Mouse (Mus musculus) brain, embryonic 18.5 days (tissue): ENCODE results near the gene Capza2.
A peak's percentile ranks its signal among the peaks of the same experiment; 100 is the strongest.
"Not testable (repeated sequence)": the region's sequence is repeated elsewhere in the genome, so short reads cannot be mapped to it uniquely, and the experiment has no call there.

ENCODE experiments used
- DNase-seq: peaks from one replicate; pipeline ENCODE4 v3.0.0-alpha.2; 2012; ENCODE audit warnings: low read depth, low spot score

The Capza2 gene

DNA sequence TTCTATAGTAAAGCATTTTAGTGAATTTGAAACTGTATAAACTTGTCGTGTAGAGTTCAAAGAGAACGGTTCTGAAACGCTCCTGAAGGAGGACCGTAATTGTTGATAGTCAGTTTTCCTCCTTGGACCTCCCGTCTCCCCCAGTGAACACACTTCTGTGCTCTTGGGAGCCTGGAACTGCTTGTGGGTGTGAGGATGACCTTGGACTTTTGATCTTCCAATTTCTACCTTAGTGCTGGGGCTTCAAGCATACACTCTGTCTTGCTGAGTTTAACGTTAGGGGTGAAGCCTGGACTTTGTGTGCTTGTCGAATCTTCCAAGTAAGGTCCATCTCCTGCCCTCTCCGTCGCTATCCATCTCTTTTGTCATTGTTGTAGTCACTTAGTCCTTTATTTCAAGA is 4.0 kb downstream of the Capza2 start:
- DNase-seq, result no peak

- DNase-seq, result no peak
These were observed 6.7 kb downstream of the Capza2 start for GRCm38 (mm10) chr6:17642739-17643138.

DNA sequence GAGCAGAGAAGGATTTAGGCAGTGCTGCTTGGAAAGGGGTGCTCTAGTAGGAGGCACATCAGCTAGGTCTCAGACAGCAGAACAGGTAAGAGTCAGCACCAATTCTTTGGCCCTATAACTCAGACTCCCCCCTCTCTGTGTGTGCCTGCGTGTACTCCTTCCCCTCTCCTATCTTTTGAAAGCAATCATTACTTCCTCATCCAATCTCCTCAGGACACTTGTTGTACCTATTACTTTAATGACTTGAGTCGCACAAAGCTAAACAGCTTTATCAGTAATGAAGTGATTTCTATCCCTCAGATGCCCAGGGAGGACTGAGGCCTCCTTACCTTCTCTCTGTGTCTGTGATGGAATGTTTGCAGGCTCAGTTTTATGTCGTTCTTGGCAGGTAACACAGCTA is 10.1 kb downstream of the Capza2 start:
- DNase-seq, result no peak

DNA sequence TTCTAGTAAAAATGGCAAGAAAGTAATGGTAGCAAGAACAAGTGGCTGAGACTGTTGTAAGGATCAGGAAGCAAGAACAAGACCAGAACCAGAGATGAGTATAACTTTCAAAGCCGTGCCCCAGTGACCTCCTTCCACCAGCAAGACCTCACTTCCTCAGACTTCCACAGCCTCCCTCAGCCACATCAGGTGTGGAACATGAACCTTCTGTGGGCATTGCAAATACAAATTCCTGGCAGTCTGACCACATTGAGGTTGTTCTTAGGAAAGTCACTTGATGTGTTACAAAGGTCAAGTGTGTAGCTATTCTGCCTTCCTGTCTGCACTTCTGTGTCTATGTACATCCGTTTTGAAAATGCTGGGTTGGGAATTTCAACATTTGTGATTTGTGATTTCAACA is 16.1 kb downstream of the Capza2 start:
- no peak for DNase-seq

DNA sequence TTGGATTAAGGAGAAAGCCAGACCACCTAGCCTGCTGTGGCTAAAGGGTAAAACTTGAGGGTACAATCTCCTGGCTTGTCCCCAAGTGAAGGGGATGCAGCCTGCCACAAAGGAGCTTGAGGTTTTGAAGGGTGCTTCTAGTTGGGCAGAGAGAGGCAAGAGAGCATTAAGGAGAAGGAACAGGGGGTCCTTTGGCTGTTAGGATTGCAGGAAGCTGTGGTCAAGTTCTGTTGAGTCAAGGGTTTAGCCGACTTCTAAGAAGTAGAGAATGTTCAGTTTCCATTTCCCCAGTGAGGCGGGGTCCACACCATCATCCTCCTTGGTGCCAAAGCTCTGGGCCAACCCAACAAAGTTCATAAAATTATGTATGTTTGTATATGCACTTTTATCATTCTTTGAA is 19.0 kb downstream of the Capza2 start:
- DNase-seq, result no peak

- DNase-seq, result no peak
These were observed 21.3 kb downstream of the Capza2 start for GRCm38 (mm10) chr6:17657308-17657707.

- DNase-seq, result no peak
These were observed 29.3 kb downstream of the Capza2 start for GRCm38 (mm10) chr6:17665348-17665747.

- DNase-seq, result no peak
These were observed 30.0 kb downstream of the Capza2 start for GRCm38 (mm10) chr6:17666024-17666423.

DNA sequence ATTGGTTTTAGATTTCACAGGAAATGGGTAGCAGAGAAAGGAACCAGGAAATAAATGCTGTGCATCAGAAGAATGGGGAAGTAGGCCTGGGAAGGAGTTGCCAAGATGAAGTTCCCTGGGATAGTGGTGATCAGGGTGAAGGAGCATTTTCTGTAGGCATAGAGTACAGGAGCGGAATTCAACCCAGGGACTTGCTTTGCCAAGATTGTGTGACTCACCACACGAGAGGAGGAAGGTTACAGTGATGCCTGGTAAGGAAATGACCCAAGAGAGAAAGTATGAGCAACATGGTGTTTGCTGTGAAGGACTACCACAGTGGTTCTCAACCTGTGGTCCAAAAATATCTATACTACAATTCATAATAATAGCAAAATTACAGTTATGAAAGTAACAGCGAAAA is 31.8 kb downstream of the Capza2 start:
- DNase-seq, result no peak

GRCm38 (mm10) chr6:17668334-17668733 is 32.3 kb downstream of the Capza2 start:
- no peak for DNase-seq

DNA sequence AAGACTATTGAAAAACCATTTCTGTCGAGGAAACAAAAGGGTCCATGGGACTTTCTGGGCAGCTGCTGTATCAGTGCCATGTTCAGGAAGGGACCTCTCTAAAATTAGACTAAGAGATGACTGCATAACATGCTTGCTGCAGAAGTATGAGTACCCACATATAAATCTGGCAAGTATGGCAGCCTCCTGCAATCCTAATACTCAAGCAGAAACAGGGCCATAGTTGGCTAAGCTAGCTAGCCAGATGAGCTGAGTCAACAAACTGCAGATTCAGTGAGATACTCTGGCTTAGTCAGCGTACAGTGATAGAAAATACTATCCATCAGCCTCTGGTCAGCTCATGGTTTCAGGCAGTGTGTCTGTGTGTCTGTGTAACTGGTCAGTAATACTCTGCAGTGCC is 33.8 kb downstream of the Capza2 start:
- no peak for DNase-seq

DNA sequence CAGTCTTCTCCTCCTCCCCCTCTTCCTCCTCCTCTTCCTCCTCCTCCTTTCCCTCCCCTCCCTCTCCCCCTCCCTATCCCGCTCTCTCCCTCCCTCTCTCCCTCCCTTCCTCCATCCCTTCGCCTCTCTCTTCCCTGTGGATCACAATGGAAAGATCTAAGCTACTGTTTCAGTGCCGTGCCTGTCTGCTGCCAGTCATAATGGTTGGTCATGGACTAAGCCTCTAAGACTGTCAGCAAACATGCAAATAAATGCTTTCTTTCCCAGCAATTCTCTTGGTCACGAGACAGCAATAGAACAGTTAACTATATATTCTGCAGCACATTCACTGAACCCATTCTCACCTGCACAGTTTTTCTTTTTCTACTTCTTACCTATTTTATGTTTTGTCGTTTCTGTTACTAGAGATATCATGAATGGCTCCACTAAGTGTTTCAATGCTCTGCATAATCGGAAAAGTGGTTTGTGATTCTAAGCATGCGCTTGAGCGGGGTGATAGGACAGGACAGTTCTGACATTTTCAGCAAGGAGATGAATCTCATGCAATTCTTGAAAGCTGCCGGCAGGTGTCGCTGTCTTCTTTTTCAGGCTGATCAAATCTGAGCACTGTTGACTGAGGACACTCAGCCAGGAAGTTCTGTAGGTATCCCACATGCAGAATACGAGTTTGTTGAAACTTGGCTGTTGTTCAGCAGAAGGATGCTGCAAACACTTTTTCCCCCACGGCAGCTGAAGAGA is 39.2 kb downstream of the Capza2 start:
- DNase-seq, result no peak

DNA sequence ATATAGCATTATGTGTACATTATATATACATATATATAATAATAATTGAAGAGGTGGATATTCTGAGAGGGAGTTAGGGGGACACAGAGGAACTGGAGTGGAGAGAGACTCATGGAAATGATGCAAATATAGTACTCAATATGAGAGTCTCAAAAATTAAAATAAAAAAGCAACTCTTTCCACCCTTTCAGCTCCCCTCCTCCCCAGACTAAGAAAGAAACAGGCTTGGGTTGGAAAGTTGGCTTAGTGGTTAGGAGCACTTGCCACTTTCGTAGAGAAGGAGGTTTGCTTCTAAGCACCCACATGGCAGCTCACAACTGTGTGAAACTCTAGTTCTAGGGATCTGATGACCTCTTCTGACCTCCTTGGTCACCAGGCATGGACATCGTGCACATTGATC is 41.0 kb downstream of the Capza2 start:
- DNase-seq, result no peak

GRCm38 (mm10) chr6:17680266-17680925 is 44.4 kb downstream of the Capza2 start:
- no peak for DNase-seq

- DNase-seq, result no peak
These were observed 45.8 kb downstream of the Capza2 start for GRCm38 (mm10) chr6:17681810-17682209.

GRCm38 (mm10) chr6:17688676-17689075 is 52.6 kb downstream of the Capza2 start:
- DNase-seq, result no peak

- DNase-seq, result no peak
These were observed 56.6 kb downstream of the Capza2 start, which contains the start of gene St7 for GRCm38 (mm10) chr6:17692647-17693046. Gene St7, plus strand, starts transcription at chr6:17692933.

GRCm38 (mm10) chr6:17693726-17694549 is 57.9 kb downstream of the Capza2 start:
- no peak for DNase-seq

- DNase-seq, result no peak
These were observed 58.5 kb downstream of the Capza2 start for GRCm38 (mm10) chr6:17694550-17694951.

DNA sequence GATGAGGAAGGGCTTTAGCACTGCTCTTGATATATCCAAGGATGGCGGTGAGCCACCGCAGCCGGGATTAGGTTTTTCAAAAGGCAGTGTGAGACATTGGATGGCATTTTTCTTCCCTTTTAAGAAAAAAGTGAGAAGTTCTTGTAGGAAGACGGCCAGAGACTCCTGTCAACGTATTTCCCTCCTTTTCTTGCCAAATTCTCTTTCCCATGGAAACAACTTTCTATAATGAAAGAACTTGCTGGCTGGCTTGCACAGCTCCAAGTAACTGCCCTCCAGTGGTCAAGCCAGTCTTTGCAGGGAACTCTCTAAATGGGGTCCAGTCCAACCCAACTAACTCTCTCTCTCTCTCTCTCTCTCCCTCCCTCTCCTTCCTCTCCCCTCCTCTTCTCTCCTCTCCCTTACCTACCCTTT is 60.3 kb downstream of the Capza2 start:
- DNase-seq, result peak; percentile 60

DNA sequence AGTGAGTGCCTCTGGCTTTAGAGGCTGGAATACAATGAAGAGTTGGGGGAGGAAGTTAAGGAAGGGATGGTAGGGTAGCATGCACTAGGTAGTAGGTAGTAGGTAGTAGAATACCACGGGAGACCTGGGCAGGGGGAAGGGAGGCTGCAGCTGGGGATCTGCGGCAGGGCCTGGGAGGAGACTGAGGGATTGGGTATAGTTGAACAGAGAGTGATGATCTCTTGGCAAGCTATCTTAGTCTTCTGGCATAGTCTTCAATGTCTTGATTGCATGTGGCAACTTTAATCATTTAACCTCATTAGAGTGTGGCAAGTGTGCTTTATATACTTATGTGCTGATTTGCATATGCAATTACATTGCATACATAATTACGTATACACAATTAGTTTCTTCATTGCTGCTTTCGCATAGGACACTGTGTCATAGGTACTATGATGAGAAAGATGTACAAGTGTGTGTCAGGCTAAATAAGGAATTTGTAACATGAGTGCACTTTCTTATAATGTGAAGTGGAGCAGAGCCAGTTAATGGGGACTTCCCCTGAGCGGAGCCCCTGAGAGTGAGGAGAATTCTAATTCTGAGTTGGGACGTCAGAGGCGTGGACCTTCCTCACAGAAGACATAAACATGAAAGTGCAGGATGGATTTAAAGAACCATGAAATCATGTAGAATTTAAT is 65.0 kb downstream of the Capza2 start:
- no peak for DNase-seq

GRCm38 (mm10) chr6:17704038-17704437 is 68.0 kb downstream of the Capza2 start:
- DNase-seq, result not testable (repeated sequence)
